Mouse (Mus musculus) gastrocnemius, postnatal 10 days (tissue): Measurements from ENCODE around the gene Rbm31y. TPM values are rescaled to one million over a fixed set of nuclear protein-coding genes. Genes with fewer than 3 reads are reported as not detected.
"Not testable (repeated sequence)": the region's sequence is repeated elsewhere in the genome, so short reads cannot be mapped to it uniquely, and the experiment has no call there.

Experiments
- DNase-seq: peaks from one replicate; pipeline ENCODE4 v3.0.0; 2021; ENCODE audit warnings: mixed read lengths
- long read RNA-seq, 2 experiments: library from polyadenylated mRNA; stranded (forward); transcript quantifications; one replicate each; pipeline ENCODE4 v2.0.0; 2021
- total RNA-seq, 2 experiments: library from RNA; stranded (reverse); gene quantifications; 2 replicates each; pipeline ENCODE4 v1.2.3; 2021

Rbm31y gene
- not detected for total RNA-seq
- long read RNA-seq, experiment 1, result 0 reads
- long read RNA-seq, experiment 2, result 0 reads

GRCm38 (mm10) chrY:17400461-17400860 is at the start of gene Rbm31y:
Gene Rbm31y, plus strand, starts transcription at chrY:17400761.
- not testable (repeated sequence) for DNase-seq
